ENCODE assay signal across 22 mouse cellular contexts in the genomic region with DNA sequence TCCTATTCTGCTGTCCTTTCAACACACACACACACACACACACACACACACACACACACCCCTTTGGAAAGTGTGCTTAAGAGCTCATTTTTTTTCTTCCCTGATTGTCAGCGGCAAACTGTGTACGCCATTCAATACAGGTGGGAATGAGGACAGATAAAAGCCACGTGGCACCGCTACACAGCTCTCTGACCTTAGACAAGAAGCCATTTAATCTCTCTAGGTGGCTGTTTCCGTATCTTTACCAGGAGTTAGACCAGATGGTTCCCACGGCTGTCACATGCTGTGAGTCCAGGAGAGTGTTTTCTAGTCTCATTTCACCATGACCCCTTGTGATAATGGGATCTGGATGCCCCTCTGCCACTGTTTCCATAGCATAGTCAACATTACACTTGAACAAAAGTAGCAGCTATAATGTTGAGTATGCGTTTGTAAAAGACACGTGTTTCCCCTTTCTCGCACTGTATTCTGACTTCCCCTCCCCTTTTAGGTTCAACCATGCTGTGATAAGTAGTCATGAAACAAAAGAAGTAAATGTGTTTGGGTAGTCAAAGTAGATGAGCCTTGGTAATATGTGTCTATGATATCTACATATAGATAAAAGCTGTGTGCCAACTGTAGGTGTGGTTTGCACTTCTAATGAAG.
DNase-seq lines count a peak whose midpoint lies in the region; ATAC-seq and TF ChIP-seq lines count a peak whose summit lies in the region.
"Had no signal": no experiment of that assay in that cellular context is flagged by ENCODE, and none has a peak within 500 bp of the region (broad histone marks: within the 10 kb centered on the region; RNA-seq: fewer than 3 reads in every experiment).

No protein-coding gene starts in this region.

- peaks cover 22% of the 10 kb centered on the region; the same call in 1 of the 2 replicates for H3K4me1 ChIP-seq in intestine, embryonic 16.5 days (ENCODE audit: control insufficient read depth, insufficient read depth, low read length)
- peaks cover 24% of the 10 kb centered on the region for H3K4me1 ChIP-seq in intestine, embryonic 15.5 days (replicated peaks)
- peaks cover 67% of the 10 kb centered on the region for H3K4me1 ChIP-seq in liver, embryonic 13.5 days (replicated peaks)
- peaks cover 2% of the 10 kb centered on the region for H3K4me1 ChIP-seq in stomach, postnatal 0 days (replicated peaks; ENCODE audit: control insufficient read depth, insufficient read depth)
- H3K4me1 ChIP-seq: embryonic facial prominence, embryonic 12.5 days had no signal

- no peak overlapping the region for H3K9ac ChIP-seq in intestine, embryonic 16.5 days (ENCODE audit: low read depth, low read length)
- H3K9ac ChIP-seq in intestine, embryonic 15.5 days: no peak overlapping the region
- peak overlapping the region; percentile 75 for H3K9ac ChIP-seq in liver, embryonic 13.5 days
- no peak overlapping the region for H3K9ac ChIP-seq in stomach, postnatal 0 days (ENCODE audit: low read length)
- H3K9ac ChIP-seq: embryonic facial prominence, embryonic 12.5 days; limb, embryonic 12.5 days; lung, embryonic 15.5 days; midbrain, embryonic 12.5 days; neural tube, embryonic 15.5 days had no signal

- H3K4me3 ChIP-seq in intestine, embryonic 16.5 days (ENCODE audit: low read length): no peak overlapping the region
- H3K4me3 ChIP-seq in intestine, embryonic 15.5 days (replicated peaks): no peak overlapping the region
- no peak overlapping the region for H3K4me3 ChIP-seq in liver, embryonic 13.5 days (replicated peaks)
- H3K4me3 ChIP-seq in stomach, postnatal 0 days (ENCODE audit: low read depth, low read length): no peak overlapping the region
- H3K4me3 ChIP-seq: embryonic facial prominence, embryonic 12.5 days; hindbrain, embryonic 10.5 days; limb, embryonic 12.5 days; lung, embryonic 15.5 days; midbrain, embryonic 12.5 days; myocyte; neural tube, embryonic 15.5 days had no signal

- no peak for TF ChIP-seq EP300 in stomach, postnatal 0 days (optimal IDR thresholded peaks at IDR 0.05)

- ATAC-seq in intestine, embryonic 16.5 days: peak; percentile 17; the same call in 1 of the 2 replicates
- ATAC-seq in intestine, embryonic 15.5 days: no peak
- peak; percentile 45; the same call in 1 of the 2 replicates for ATAC-seq in erythroblast, adult 5-6 weeks (replicated peaks; ENCODE audit: low FRiP score, poor library complexity, severe bottlenecking)
- ATAC-seq in liver, embryonic 13.5 days (ENCODE audit: low read depth): no peak
- 0 out of 2 replicates have a peak, but pooled peaks have one; percentile 18 for ATAC-seq in stomach, postnatal 0 days (ENCODE audit: low FRiP score, low TSS enrichment)

- no peak overlapping the region for H3K27ac ChIP-seq in intestine, embryonic 16.5 days (ENCODE audit: low read length)
- H3K27ac ChIP-seq in intestine, embryonic 15.5 days: no peak overlapping the region
- H3K27ac ChIP-seq in liver, embryonic 13.5 days: peak overlapping the region; percentile 100
- no peak overlapping the region for H3K27ac ChIP-seq in stomach, postnatal 0 days (replicated peaks)
- H3K27ac ChIP-seq: embryonic facial prominence, embryonic 12.5 days; hindbrain, embryonic 10.5 days; limb, embryonic 12.5 days; lung, embryonic 15.5 days; midbrain, embryonic 12.5 days; neural tube, embryonic 15.5 days had no signal

- TF ChIP-seq CTCF in stomach, postnatal 0 days (IDR thresholded peaks at IDR 0.05; ENCODE audit: low read depth): no peak

- H3K36me3 ChIP-seq in intestine, embryonic 16.5 days (ENCODE audit: control insufficient read depth, insufficient read depth, low read length): no peaks in the 10 kb centered on the region
- H3K36me3 ChIP-seq in intestine, embryonic 15.5 days: no peaks in the 10 kb centered on the region
- 0 out of 2 replicates have a peak, but pooled peaks cover 7% of the 10 kb centered on the region for H3K36me3 ChIP-seq in liver, embryonic 13.5 days
- no peaks in the 10 kb centered on the region for H3K36me3 ChIP-seq in stomach, postnatal 0 days (ENCODE audit: control insufficient read depth, insufficient read depth, low read length)
- H3K36me3 ChIP-seq: embryonic facial prominence, embryonic 12.5 days; lung, embryonic 15.5 days; midbrain, embryonic 12.5 days; neural tube, embryonic 15.5 days had no signal

- H3K27me3 ChIP-seq in intestine, embryonic 16.5 days (replicated peaks; ENCODE audit: control insufficient read depth, insufficient read depth, low read length): no peaks in the 10 kb centered on the region
- no peaks in the 10 kb centered on the region for H3K27me3 ChIP-seq in intestine, embryonic 15.5 days (replicated peaks)
- no peaks in the 10 kb centered on the region for H3K27me3 ChIP-seq in liver, embryonic 13.5 days
- no peaks in the 10 kb centered on the region for H3K27me3 ChIP-seq in stomach, postnatal 0 days (ENCODE audit: control insufficient read depth, insufficient read depth, low read length)
- H3K27me3 ChIP-seq: embryonic facial prominence, embryonic 12.5 days; limb, embryonic 12.5 days; lung, embryonic 15.5 days; midbrain, embryonic 12.5 days; neural tube, embryonic 15.5 days had no signal

- no peak for DNase-seq in liver, embryonic 13.5 days
- no peak for DNase-seq in stomach, postnatal 0 days (ENCODE audit: low spot score)
- no peak for DNase-seq in natural killer cell, adult 2 months (ENCODE audit: low spot score in 2 of 2)
- no peak for DNase-seq in lung, adult 18-20 months
- DNase-seq: adrenal gland, adult 2 months; B cell, adult 2 months; cerebellum, adult 9-10 months; gastrocnemius, postnatal 25 days; kidney, adult 9 months; kidney, postnatal 36 days; lung, postnatal 4 days; right cerebral cortex, postnatal 4 days had no signal

- WGBS in intestine, embryonic 16.5 days: 75% methylated on average over 9 of the region's 9 CpGs
- WGBS in intestine, embryonic 15.5 days: 78% methylated on average over 9 of the region's 9 CpGs
- WGBS in liver, embryonic 13.5 days (ENCODE audit: insufficient replicate concordance): 61% methylated on average over 9 of the region's 9 CpGs
- 70% methylated on average over 9 of the region's 9 CpGs for WGBS in stomach, postnatal 0 days

- no peak overlapping the region for H3K4me2 ChIP-seq in intestine, embryonic 16.5 days (ENCODE audit: low read depth, low read length)
- no peak overlapping the region for H3K4me2 ChIP-seq in intestine, embryonic 15.5 days (replicated peaks)
- peak overlapping the region; percentile 68 for H3K4me2 ChIP-seq in liver, embryonic 13.5 days
- no peak overlapping the region for H3K4me2 ChIP-seq in stomach, postnatal 0 days (replicated peaks; ENCODE audit: low read depth)
- H3K4me2 ChIP-seq: embryonic facial prominence, embryonic 12.5 days; limb, embryonic 12.5 days; lung, embryonic 15.5 days; midbrain, embryonic 12.5 days; neural tube, embryonic 15.5 days had no signal

- H3K9me3 ChIP-seq in intestine, embryonic 16.5 days (ENCODE audit: control insufficient read depth, low read length): no peaks in the 10 kb centered on the region
- H3K9me3 ChIP-seq in intestine, embryonic 15.5 days: no peaks in the 10 kb centered on the region
- no peaks in the 10 kb centered on the region for H3K9me3 ChIP-seq in liver, embryonic 13.5 days (replicated peaks)
- no peaks in the 10 kb centered on the region for H3K9me3 ChIP-seq in stomach, postnatal 0 days (ENCODE audit: control insufficient read depth, low read length)
- H3K9me3 ChIP-seq: embryonic facial prominence, embryonic 12.5 days; hindbrain, embryonic 10.5 days; limb, embryonic 12.5 days; lung, embryonic 15.5 days; midbrain, embryonic 12.5 days; neural tube, embryonic 15.5 days had no signal

Comparison
In these comparisons a context has a peak if more than half of its experiments do, and no peak if none do; other contexts are left out.
1. ATAC-seq: peak in intestine, embryonic 16.5 days (single experiment), erythroblast, adult 5-6 weeks (single experiment) and stomach, postnatal 0 days (single experiment); none in intestine, embryonic 15.5 days (single experiment) and liver, embryonic 13.5 days (single experiment).